Mouse (Mus musculus): ENCODE data around the gene Fign.

DNA sequence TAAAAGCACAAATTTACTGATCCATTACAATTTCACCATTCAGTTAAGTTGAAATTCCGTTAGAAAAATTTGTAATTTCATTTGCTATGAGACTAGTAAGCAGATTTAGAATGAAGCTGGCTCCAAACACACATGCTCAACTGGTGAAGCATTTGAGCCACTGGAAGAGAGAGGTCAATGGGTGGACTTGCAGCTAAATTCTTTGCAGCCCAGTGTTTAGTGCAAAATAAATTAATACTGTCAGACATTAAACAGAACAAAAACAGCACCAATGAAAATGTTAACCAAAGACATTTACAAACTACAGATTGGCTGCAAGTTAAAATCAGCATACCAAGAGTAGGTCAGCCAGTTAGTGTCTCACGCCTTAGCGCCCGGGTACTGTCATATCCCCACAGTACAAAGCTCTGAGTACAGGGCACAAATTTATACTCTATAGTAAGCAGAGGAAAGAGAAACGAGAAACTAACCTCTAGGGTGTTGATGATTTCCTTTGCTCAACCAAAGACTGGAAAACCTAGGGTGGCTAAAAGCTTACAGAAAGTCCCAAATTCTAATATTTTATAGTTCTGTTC, 13.9 kb downstream of the Fign start:
- TF ChIP-seq CTCF (conservative IDR thresholded peaks at IDR 0.05; ENCODE audit: low read length): no peak
- TF ChIP-seq NANOG (IDR thresholded peaks at IDR 0.05; ENCODE audit: borderline replicate concordance, low read length): no peak
